Mouse (Mus musculus) cerebellum, adult 2 months (tissue): ENCODE results near the gene Slain2. TPM values are rescaled to one million over a fixed set of nuclear protein-coding genes. Genes with fewer than 3 reads are reported as not detected.
A peak's percentile ranks its signal among the peaks of the same experiment; 100 is the strongest.

Experiments used
- DNase-seq, 2 experiments: peaks; one replicate each; pipeline ENCODE4 v3.0.0; 2021
- H3K27ac ChIP-seq: fragments of 200-500 bp; 2 replicates; pipeline ENCODE4 v1.5.1; 2012; ENCODE audit warnings: low read length, control low read depth, inconsistent platforms; ENCODE audit not compliant: insufficient read depth
- H3K27me3 ChIP-seq: fragments of 200-500 bp; 2 replicates; pipeline ENCODE4 v1.6.1; 2012; ENCODE audit warnings: inconsistent platforms, mild to moderate bottlenecking, low read length, moderate library complexity; ENCODE audit not compliant: control insufficient read depth, insufficient read depth
- H3K4me1 ChIP-seq: fragments of 200-500 bp; 2 replicates; pipeline ENCODE4 v1.6.1; 2011; ENCODE audit warnings: low read length; ENCODE audit not compliant: control insufficient read depth, insufficient read depth
- H3K4me3 ChIP-seq: fragments of 200-500 bp; replicated peaks from 2 replicates; pipeline ENCODE3; 2011; ENCODE audit warnings: mild to moderate bottlenecking, low read depth, low read length, control low read depth; ENCODE audit not compliant: insufficient read depth
- CTCF ChIP-seq: fragments of 200-500 bp; IDR thresholded peaks from 2 replicates; pipeline ENCODE4 v1.5.1; 2011; ENCODE audit warnings: low read depth, mild to moderate bottlenecking, control low read depth, low read length, moderate library complexity, borderline replicate concordance; ENCODE audit not compliant: insufficient read depth
- POLR2A ChIP-seq: fragments of 200-500 bp; IDR thresholded peaks from 2 replicates; pipeline ENCODE4 v1.6.1; 2011; ENCODE audit warnings: low read length, control low read depth, borderline replicate concordance; ENCODE audit not compliant: insufficient read depth
- WGBS: fragments of 180-500 bp; shearing (Covaris S2); methylation state at CpG from one replicate; pipeline ENCODE4 v1.1.7; 2018; 5-methylcytosine and 5-hydroxymethylcytosine counted together
- polyA plus RNA-seq: library from polyadenylated mRNA; depleted of rRNA; stranded (reverse); fragments of >200 nt; gene quantifications from 2 replicates; pipeline ENCODE4 v1.2.3, GENCODE M21; 2012

The Slain2 gene
- polyA plus RNA-seq, 1 experiment, result 16.2 TPM

- no peak for DNase-seq
- Histone ChIP-seq H3K27me3 (no peaks in the 10 kb centered on the region), H3K4me1 (no peaks in the 10 kb centered on the region), H3K4me3 (no peak overlapping the region), H3K27ac (no peak overlapping the region)
- 77% methylated on average over 4 of the region's 4 CpGs for WGBS
- peak; percentile 33; the same call in 1 of the 2 replicates for TF ChIP-seq CTCF
- TF ChIP-seq POLR2A, result no peak
Measured at GRCm38 (mm10) chr5:72871114-72871513, 43.0 kb upstream of the Slain2 start.

GRCm38 (mm10) chr5:72879736-72880135, 34.4 kb upstream of the Slain2 start:
- Histone ChIP-seq H3K4me1 (no peaks in the 10 kb centered on the region), H3K4me3 (no peak overlapping the region), H3K27me3 (no peaks in the 10 kb centered on the region), H3K27ac (no peak overlapping the region)
- no peak for TF ChIP-seq POLR2A
- TF ChIP-seq CTCF, result no peak
- DNase-seq, result no peak
- 46% methylated on average over 5 of the region's 5 CpGs for WGBS

GRCm38 (mm10) chr5:72881748-72882411, 32.2 kb upstream of the Slain2 start:
- H3K4me3 ChIP-seq, result no peak overlapping the region
- H3K4me1 ChIP-seq, result no peaks in the 10 kb centered on the region
- TF ChIP-seq CTCF, result no peak
- TF ChIP-seq POLR2A, result no peak
- no peak overlapping the region for H3K27ac ChIP-seq
- H3K27me3 ChIP-seq, result no peaks in the 10 kb centered on the region
- DNase-seq, result no peak
- 89% methylated on average over 12 of the region's 12 CpGs for WGBS

- no peak for DNase-seq
- no peaks in the 10 kb centered on the region for H3K4me1 ChIP-seq
- no peak for TF ChIP-seq CTCF
- TF ChIP-seq POLR2A, result no peak
- no peaks in the 10 kb centered on the region for H3K27me3 ChIP-seq
- H3K27ac ChIP-seq, result no peak overlapping the region
- 88% methylated on average over 2 of the region's 2 CpGs for WGBS
- no peak overlapping the region for H3K4me3 ChIP-seq
Measured at GRCm38 (mm10) chr5:72882412-72882765, 31.7 kb upstream of the Slain2 start.

- DNase-seq, result no peak
- WGBS, result 88% methylated on average over 3 of the region's 3 CpGs
- no peaks in the 10 kb centered on the region for H3K27me3 ChIP-seq
- no peaks in the 10 kb centered on the region for H3K4me1 ChIP-seq
- no peak overlapping the region for H3K27ac ChIP-seq
- no peak overlapping the region for H3K4me3 ChIP-seq
- no peak for TF ChIP-seq POLR2A
- no peak for TF ChIP-seq CTCF
Measured at GRCm38 (mm10) chr5:72883706-72884105, 30.4 kb upstream of the Slain2 start.

DNA sequence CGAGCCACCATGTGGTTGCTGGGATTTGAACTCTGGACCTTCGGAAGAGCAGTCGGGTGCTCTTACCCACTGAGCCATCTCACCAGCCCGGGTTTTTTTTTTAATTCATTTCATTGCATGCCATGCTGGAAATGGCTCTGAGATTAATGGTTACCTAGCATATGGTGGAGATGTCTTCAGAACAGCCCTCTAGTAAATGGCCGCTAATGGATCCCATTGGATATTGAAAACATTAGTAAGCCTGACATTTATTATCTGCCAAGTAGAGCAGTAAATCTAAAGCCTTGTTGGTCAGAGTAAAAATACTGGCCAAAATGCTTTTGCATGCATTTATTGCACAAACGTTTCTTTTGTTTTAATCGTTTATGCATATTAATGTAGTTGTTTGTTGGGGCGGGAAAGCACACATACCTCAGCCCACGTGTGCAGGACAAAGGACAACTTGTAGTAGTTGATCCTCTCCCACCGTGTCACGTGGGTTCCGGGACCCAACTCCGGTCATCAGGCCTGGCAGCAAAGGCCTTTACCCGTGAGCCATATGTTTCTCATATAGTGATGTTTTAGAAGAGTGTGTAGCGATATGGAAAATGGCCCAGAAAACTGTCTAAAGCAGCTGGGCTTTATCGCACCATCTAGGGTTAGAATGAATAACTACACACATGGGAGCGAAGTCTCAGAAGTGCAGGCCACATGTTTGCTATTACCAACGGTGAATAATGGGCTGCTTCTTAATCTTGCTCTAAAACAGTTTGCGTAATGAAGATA, 27.5 kb upstream of the Slain2 start:
- TF ChIP-seq POLR2A (no peak), CTCF (no peak)
- H3K27ac ChIP-seq, result no peak overlapping the region
- WGBS, result 84% methylated on average over 19 of the region's 19 CpGs

GRCm38 (mm10) chr5:72888260-72888659, 25.8 kb upstream of the Slain2 start:
- WGBS, result 93% methylated on average over 7 of the region's 7 CpGs
- no peak for DNase-seq
- H3K4me1 ChIP-seq, result no peaks in the 10 kb centered on the region
- H3K27ac ChIP-seq, result no peak overlapping the region
- TF ChIP-seq CTCF (no peak), POLR2A (no peak)
- H3K4me3 ChIP-seq, result no peak overlapping the region
- H3K27me3 ChIP-seq, result no peaks in the 10 kb centered on the region

More for the DNA sequence above, 27.5 kb upstream of the Slain2 start:
- H3K4me1 ChIP-seq, result no peaks in the 10 kb centered on the region
- DNase-seq, result no peak
- H3K4me3 ChIP-seq, result no peak overlapping the region
- H3K27me3 ChIP-seq, result no peaks in the 10 kb centered on the region

- DNase-seq, result peak; percentile 52 to 53
- Histone ChIP-seq H3K4me1 (no peaks in the 10 kb centered on the region), H3K27ac (no peak overlapping the region), H3K4me3 (no peak overlapping the region), H3K27me3 (no peaks in the 10 kb centered on the region)
- no peak for TF ChIP-seq POLR2A
- TF ChIP-seq CTCF, result peak; percentile 67; the same call in 1 of the 2 replicates
- WGBS, result 7% methylated on average over 12 of the region's 12 CpGs
Measured at GRCm38 (mm10) chr5:72891534-72891933, 22.6 kb upstream of the Slain2 start.

- no peak for DNase-seq
- H3K4me3 ChIP-seq, result no peak overlapping the region
- 64% methylated on average over 5 of the region's 5 CpGs for whole genome bisulfite sequencing
- H3K27ac ChIP-seq, result no peak overlapping the region
- no peaks in the 10 kb centered on the region for H3K4me1 ChIP-seq
- no peaks in the 10 kb centered on the region for H3K27me3 ChIP-seq
- TF ChIP-seq CTCF, result peak; percentile 33; the same call in 1 of the 2 replicates
- no peak for TF ChIP-seq POLR2A
Measured at GRCm38 (mm10) chr5:72893987-72894386, 20.1 kb upstream of the Slain2 start.
